Mouse (Mus musculus) intestine, postnatal 0 days (tissue): ENCODE results near the gene Nsun5. TPM values are rescaled to one million over a fixed set of nuclear protein-coding genes. Genes with fewer than 3 reads are reported as not detected.

Experiments used
- ATAC-seq: fragments of 200-750 bp; cut with Nextera tagmentation; 2 replicates; pipeline ENCODE4 v1.8.0; 2017; ENCODE audit warnings: mild to moderate bottlenecking, moderate TSS enrichment, moderate library complexity
- H3K27ac ChIP-seq: fragments of 300-500 bp; sonication (generic); 2 replicates; pipeline ENCODE4 v1.5.1; 2014; ENCODE audit warnings: mild to moderate bottlenecking, low read depth, low read length, moderate library complexity
- H3K27me3 ChIP-seq: fragments of 300-500 bp; sonication (generic); replicated peaks from 2 replicates; pipeline ENCODE4 v1.6.1; 2014; ENCODE audit warnings: low read length, mixed read lengths; ENCODE audit not compliant: control insufficient read depth, insufficient read depth
- H3K36me3 ChIP-seq: fragments of 300-500 bp; sonication (generic); 2 replicates; pipeline ENCODE4 v1.6.1; 2014; ENCODE audit warnings: mild to moderate bottlenecking, moderate library complexity; ENCODE audit not compliant: control insufficient read depth, insufficient read depth
- H3K4me1 ChIP-seq: fragments of 300-500 bp; sonication (generic); replicated peaks from 2 replicates; pipeline ENCODE4 v1.6.1; 2014; ENCODE audit warnings: antibody characterized with exemption, low read length, mixed read lengths; ENCODE audit not compliant: control insufficient read depth, insufficient read depth
- H3K4me2 ChIP-seq: fragments of 300-500 bp; sonication (generic); replicated peaks from 2 replicates; pipeline ENCODE4 v1.6.1; 2014; ENCODE audit warnings: low read depth, mild to moderate bottlenecking, moderate library complexity
- H3K4me3 ChIP-seq: fragments of 300-500 bp; sonication (generic); 2 replicates; pipeline ENCODE4 v1.5.1; 2014; ENCODE audit warnings: low read depth, low read length
- H3K9ac ChIP-seq: fragments of 300-500 bp; sonication (generic); 2 replicates; pipeline ENCODE4 v1.6.1; 2014; ENCODE audit warnings: mild to moderate bottlenecking, low read depth, low read length
- H3K9me3 ChIP-seq: fragments of 300-500 bp; sonication (generic); 2 replicates; pipeline ENCODE4 v1.6.1; 2016; ENCODE audit warnings: mixed run types; ENCODE audit not compliant: control insufficient read depth
- CTCF ChIP-seq: sonication (generic); IDR thresholded peaks from 2 replicates; pipeline ENCODE4 v1.5.1; 2016; ENCODE audit warnings: low read depth, mild to moderate bottlenecking, control low read depth, antibody characterized with exemption, moderate library complexity
- WGBS: fragments of 180-500 bp; shearing (Covaris S2); extraction: QIAGEN DNeasy Blood & Tissue Kit; methylation state at CpG from one replicate; pipeline ENCODE4 v1.1.7; 2014; 5-methylcytosine and 5-hydroxymethylcytosine counted together
- polyA plus RNA-seq: library from polyadenylated mRNA; unstranded; fragments of >200 nt; fragmentation: Nextera tagmentation; extraction: Ambion mirVana; gene quantifications from 2 replicates; pipeline ENCODE4 v1.2.1, GENCODE M21; 2015

Nsun5 gene
- polyA plus RNA-seq: 9.8 and 12.0 TPM in 2 replicates

GRCm38 (mm10) chr5:135369787-135370654 lies at the start of gene Nsun5:
Gene Nsun5, plus strand, starts transcription at chr5:135369953.
- peaks cover 29% of the 10 kb centered on the region for H3K36me3 ChIP-seq
- H3K4me2 ChIP-seq: peak within 1 kb of the TSS; percentile 99
- WGBS: under 1% methylated on average over 63 of the region's 64 CpGs
- peak within 1 kb of the TSS; percentile 80 for H3K9ac ChIP-seq
- TF ChIP-seq CTCF: 0 out of 2 replicates have a peak, but pooled peaks have one; percentile 4
- H3K4me3 ChIP-seq: peak within 1 kb of the TSS; percentile 87
- peak within 1 kb of the TSS; percentile 69; the same call in 1 of the 2 replicates for H3K27ac ChIP-seq
- ATAC-seq: peak; percentile 83
- H3K27me3 ChIP-seq: no peaks in the 10 kb centered on the region
- no peaks in the 10 kb centered on the region for H3K9me3 ChIP-seq
- H3K4me1 ChIP-seq: peaks cover 4% of the 10 kb centered on the region; the same call in 1 of the 2 replicates

DNA sequence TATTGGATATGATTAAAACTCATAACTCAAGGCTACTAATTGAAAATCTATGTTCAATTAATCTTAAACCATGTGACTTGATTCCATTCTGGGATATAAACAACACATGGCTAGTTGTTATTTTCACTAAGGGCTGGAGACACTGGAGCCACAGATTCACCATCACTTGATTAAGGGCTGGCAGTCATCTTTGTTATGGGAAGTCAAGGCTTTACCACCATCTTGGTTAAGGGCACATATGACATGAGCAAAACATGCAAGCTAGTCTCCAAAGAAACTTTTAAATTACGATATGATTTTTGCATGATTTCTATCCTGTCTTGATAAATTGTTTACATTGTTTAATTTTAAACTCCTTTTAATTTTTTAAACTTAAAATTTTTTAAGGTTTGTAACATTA lies 47.6 kb upstream of the Nsun5 start:
- 90% methylated on average over 1 of the region's 1 CpGs for WGBS
- no peak for ATAC-seq
- no peaks in the 10 kb centered on the region for H3K36me3 ChIP-seq
- TF ChIP-seq CTCF: no peak
- H3K27ac ChIP-seq: no peak overlapping the region
- H3K4me2 ChIP-seq: no peak overlapping the region
- no peak overlapping the region for H3K9ac ChIP-seq
- H3K9me3 ChIP-seq: no peaks in the 10 kb centered on the region
- no peaks in the 10 kb centered on the region for H3K4me1 ChIP-seq
- H3K4me3 ChIP-seq: no peak overlapping the region
- no peaks in the 10 kb centered on the region for H3K27me3 ChIP-seq

- Histone ChIP-seq H3K27ac (no peak overlapping the region), H3K36me3 (no peaks in the 10 kb centered on the region), H3K27me3 (no peaks in the 10 kb centered on the region), H3K4me2 (no peak overlapping the region), H3K4me3 (no peak overlapping the region), H3K9ac (no peak overlapping the region), H3K9me3 (no peaks in the 10 kb centered on the region), H3K4me1 (no peaks in the 10 kb centered on the region)
- 42% methylated on average over 3 of the region's 3 CpGs for WGBS
- ATAC-seq: no peak
- no peak for TF ChIP-seq CTCF
Observed at GRCm38 (mm10) chr5:135326121-135326659, 43.6 kb upstream of the Nsun5 start.

DNA sequence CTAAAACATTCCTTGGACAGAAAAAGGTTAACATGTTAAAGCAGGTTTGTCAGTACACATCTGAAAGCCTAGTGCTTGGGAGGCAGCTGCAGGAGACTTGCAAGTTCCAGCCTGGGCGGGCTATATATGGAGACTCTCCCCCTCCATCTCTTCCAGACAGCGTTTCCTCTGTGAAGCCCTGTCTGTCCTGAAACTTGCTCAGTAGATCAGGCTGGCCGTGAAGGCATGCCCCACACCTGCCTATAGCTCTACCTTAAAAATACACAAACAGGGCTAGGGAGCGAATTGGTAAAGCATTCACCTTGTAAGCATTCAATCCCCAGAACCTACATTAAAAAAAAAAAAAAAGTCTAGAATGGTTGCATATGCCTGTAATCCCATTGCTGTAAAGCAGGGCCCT lies 40.3 kb upstream of the Nsun5 start:
- Histone ChIP-seq H3K36me3 (no peaks in the 10 kb centered on the region), H3K27me3 (no peaks in the 10 kb centered on the region), H3K27ac (no peak overlapping the region), H3K4me3 (no peak overlapping the region), H3K9me3 (no peaks in the 10 kb centered on the region), H3K9ac (no peak overlapping the region), H3K4me2 (no peak overlapping the region), H3K4me1 (no peaks in the 10 kb centered on the region)
- 81% methylated on average over 4 of the region's 4 CpGs for WGBS
- ATAC-seq: no peak
- no peak for TF ChIP-seq CTCF

DNA sequence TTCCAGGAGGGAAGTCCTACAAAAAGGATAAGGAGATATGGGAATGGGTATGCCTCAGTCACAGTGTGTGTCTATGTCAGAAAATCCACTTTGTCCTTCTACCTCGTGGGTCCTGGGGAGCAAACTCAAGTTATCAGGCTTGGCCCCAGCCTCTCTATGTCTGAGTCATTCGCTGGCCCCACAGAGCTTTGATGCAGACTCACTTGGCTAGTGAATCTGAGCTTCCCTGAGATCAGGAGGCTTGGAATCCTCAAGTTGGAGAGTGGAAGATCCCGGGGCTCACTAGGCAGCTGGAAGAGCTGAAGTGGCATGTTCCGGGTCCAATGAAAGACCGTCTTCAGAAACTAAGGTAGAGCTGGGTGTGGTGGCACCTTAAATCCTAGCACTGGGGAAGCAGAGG lies 39.6 kb upstream of the Nsun5 start:
- Histone ChIP-seq H3K27ac (no peak overlapping the region), H3K4me3 (no peak overlapping the region), H3K4me1 (no peaks in the 10 kb centered on the region), H3K36me3 (no peaks in the 10 kb centered on the region), H3K4me2 (no peak overlapping the region), H3K9ac (no peak overlapping the region), H3K9me3 (no peaks in the 10 kb centered on the region), H3K27me3 (no peaks in the 10 kb centered on the region)
- ATAC-seq: no peak
- no peak for TF ChIP-seq CTCF
- 84% methylated on average over 5 of the region's 5 CpGs for WGBS

DNA sequence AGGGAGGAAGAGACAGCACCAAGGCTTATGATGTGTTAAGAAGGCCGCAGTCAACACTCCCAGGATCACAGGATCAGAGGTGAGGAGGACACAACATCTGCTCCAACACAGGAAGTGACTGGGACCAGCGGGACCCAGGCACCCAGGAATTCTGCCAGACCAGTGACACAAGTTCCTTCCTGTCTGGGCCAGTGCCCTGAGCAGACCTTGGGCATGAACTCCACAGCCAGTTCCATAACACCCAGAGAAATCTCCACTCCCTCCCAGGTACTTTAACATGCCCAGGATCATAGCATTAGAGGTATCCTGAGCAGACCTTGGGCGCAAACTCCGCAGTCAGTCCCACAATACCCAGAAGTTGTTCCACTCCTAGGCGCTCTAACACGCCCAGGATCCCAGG lies 38.6 kb upstream of the Nsun5 start:
- Histone ChIP-seq H3K27me3 (no peaks in the 10 kb centered on the region), H3K4me1 (no peaks in the 10 kb centered on the region), H3K9me3 (no peaks in the 10 kb centered on the region), H3K4me2 (no peak overlapping the region), H3K4me3 (no peak overlapping the region), H3K9ac (no peak overlapping the region), H3K27ac (no peak overlapping the region), H3K36me3 (no peaks in the 10 kb centered on the region)
- WGBS: 81% methylated on average over 6 of the region's 6 CpGs
- no peak for ATAC-seq
- no peak for TF ChIP-seq CTCF
